ENCODE assay signal across 9 mouse cellular contexts in the genomic region with DNA sequence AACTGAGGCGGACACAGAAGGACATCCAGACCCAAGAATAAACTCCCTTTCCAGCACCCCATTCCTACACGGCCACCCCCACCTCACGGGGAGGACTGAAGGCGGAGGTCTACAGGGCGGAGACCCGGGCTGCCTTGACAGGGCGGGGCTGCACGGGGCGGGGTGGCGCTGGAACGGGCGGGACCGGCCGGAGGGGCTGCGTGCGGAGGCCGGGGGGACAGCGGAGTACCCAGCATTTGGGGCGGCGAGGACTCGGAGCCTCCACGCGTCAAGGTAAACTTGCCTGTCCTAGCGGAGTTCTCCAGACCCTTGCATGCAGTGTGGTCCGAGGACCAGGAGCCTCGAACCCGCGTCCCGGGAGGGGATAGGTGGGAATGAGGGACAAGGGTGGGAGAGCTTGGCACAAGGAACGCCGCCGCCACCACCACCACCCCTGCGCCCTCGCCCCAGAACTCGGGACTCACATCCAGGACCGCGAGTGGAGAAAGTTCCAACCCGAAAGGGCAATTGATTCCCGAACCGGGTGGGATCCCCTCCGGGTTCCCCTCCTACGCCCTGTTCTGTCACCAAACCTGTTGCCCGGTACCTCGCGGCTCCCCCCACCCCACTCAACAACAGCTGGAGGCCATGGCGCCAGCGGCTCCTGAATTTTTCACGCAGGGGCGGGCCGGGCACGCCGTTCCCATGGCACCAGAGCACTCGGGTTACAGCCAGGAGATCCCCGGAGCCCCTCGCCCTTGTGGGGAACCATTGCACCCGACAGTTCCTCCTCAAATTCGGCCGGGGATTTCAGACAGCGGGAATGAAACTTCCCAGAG. TPM values are rescaled to one million over a fixed set of nuclear protein-coding genes. Genes with fewer than 3 reads are reported as not detected.
A peak's percentile ranks its signal among the peaks of the same experiment; 100 is the strongest.
DNase-seq lines count a peak whose midpoint lies in the region; ATAC-seq and TF ChIP-seq lines count a peak whose summit lies in the region.
"Had no signal": no experiment of that assay in that cellular context is flagged by ENCODE, and none has a peak within 500 bp of the region (broad histone marks: within the 10 kb centered on the region; RNA-seq: fewer than 3 reads in every experiment).

A gene (plus strand): TSS at position 178 of the 818 bp plus-strand sequence.

- H3K27me3 ChIP-seq in forebrain, embryonic 16.5 days (replicated peaks; ENCODE audit: control insufficient read depth, insufficient read depth, low read length) = peaks cover 34% of the 10 kb centered on the region
- H3K27me3 ChIP-seq in hindbrain, embryonic 15.5 days = peaks cover 28% of the 10 kb centered on the region
- H3K27me3 ChIP-seq in lung, embryonic 15.5 days = peaks cover 51% of the 10 kb centered on the region
- peaks cover 20% of the 10 kb centered on the region for H3K27me3 ChIP-seq in small intestine, adult 2 months (ENCODE audit: control insufficient read depth, insufficient read depth, low read length)

- no peak for TF ChIP-seq CTCF in small intestine, adult 2 months (IDR thresholded peaks at IDR 0.05; ENCODE audit: extremely low read depth, insufficient read length, insufficient replicate concordance, low read depth, low read length)

- ATAC-seq in forebrain, embryonic 16.5 days = no peak
- no peak for ATAC-seq in hindbrain, embryonic 15.5 days (ENCODE audit: low FRiP score, low read depth)
- ATAC-seq in lung, embryonic 15.5 days (ENCODE audit: borderline replicate concordance, extremely low read depth, low FRiP score, low TSS enrichment) = peak; percentile 60; the same call in 1 of the 2 replicates
- ATAC-seq in activated CD4-positive, CD25-positive, alpha-beta regulatory T cell, adult 4 months = no peak

- no peaks in the 10 kb centered on the region for H3K36me3 ChIP-seq in forebrain, embryonic 16.5 days (ENCODE audit: control insufficient read depth, insufficient read depth)
- H3K36me3 ChIP-seq in hindbrain, embryonic 15.5 days = no peaks in the 10 kb centered on the region
- H3K36me3 ChIP-seq in lung, embryonic 15.5 days = no peaks in the 10 kb centered on the region
- H3K36me3 ChIP-seq in small intestine, adult 2 months (ENCODE audit: control insufficient read depth, insufficient read depth, low read length) = no peaks in the 10 kb centered on the region
- H3K36me3 ChIP-seq: G1E had no signal

- H3K9ac ChIP-seq in forebrain, embryonic 16.5 days (replicated peaks; ENCODE audit: low read depth, low read length) = peak within 1 kb of the TSS; percentile 5; the same call in 1 of the 2 replicates
- 0 out of 2 replicates have a peak within 1 kb of the TSS, but pooled peaks have one; percentile 13 for H3K9ac ChIP-seq in hindbrain, embryonic 15.5 days
- H3K9ac ChIP-seq in lung, embryonic 15.5 days = peak within 1 kb of the TSS; percentile 51

- H3K27ac ChIP-seq in forebrain, embryonic 16.5 days (ENCODE audit: low read length) = no peak within 1 kb of the TSS
- no peak within 1 kb of the TSS for H3K27ac ChIP-seq in hindbrain, embryonic 15.5 days (replicated peaks)
- no peak within 1 kb of the TSS for H3K27ac ChIP-seq in lung, embryonic 15.5 days
- peak within 1 kb of the TSS; percentile 74 for H3K27ac ChIP-seq in small intestine, adult 2 months (ENCODE audit: insufficient read depth, low read depth, low read length)

- no peaks in the 10 kb centered on the region for H3K9me3 ChIP-seq in forebrain, embryonic 16.5 days (ENCODE audit: control insufficient read depth, low read length)
- H3K9me3 ChIP-seq in hindbrain, embryonic 15.5 days = no peaks in the 10 kb centered on the region
- H3K9me3 ChIP-seq in lung, embryonic 15.5 days = no peaks in the 10 kb centered on the region
- H3K9me3 ChIP-seq: G1E had no signal

- H3K4me3 ChIP-seq in forebrain, embryonic 16.5 days (replicated peaks; ENCODE audit: low read length) = peak within 1 kb of the TSS; percentile 29
- peak within 1 kb of the TSS; percentile 32 for H3K4me3 ChIP-seq in hindbrain, embryonic 15.5 days
- H3K4me3 ChIP-seq in lung, embryonic 15.5 days = peak within 1 kb of the TSS; percentile 51
- H3K4me3 ChIP-seq in small intestine, adult 2 months (ENCODE audit: low read depth, low read length) = peak within 1 kb of the TSS; percentile 63

- peaks cover 10% of the 10 kb centered on the region for H3K4me1 ChIP-seq in forebrain, embryonic 16.5 days (replicated peaks; ENCODE audit: control insufficient read depth, insufficient read depth, low read length)
- peaks cover 15% of the 10 kb centered on the region for H3K4me1 ChIP-seq in hindbrain, embryonic 15.5 days (replicated peaks)
- peaks cover 16% of the 10 kb centered on the region for H3K4me1 ChIP-seq in lung, embryonic 15.5 days
- no peaks in the 10 kb centered on the region; the same call in 1 of the 2 replicates for H3K4me1 ChIP-seq in small intestine, adult 2 months (ENCODE audit: control insufficient read depth, insufficient read depth, insufficient read length, low read length)

- no peak for TF ChIP-seq POLR2A in small intestine, adult 2 months (IDR thresholded peaks at IDR 0.05; ENCODE audit: low read depth, low read length)

- under 1% methylated on average over 56 of the region's 59 CpGs for WGBS in forebrain, embryonic 16.5 days
- 2% methylated on average over 46 of the region's 59 CpGs for WGBS in hindbrain, embryonic 15.5 days
- 1% methylated on average over 57 of the region's 59 CpGs for WGBS in lung, embryonic 15.5 days
- WGBS in small intestine, adult 2 months = 3% methylated on average over 59 of the region's 59 CpGs

- peak within 1 kb of the TSS; percentile 54 for H3K4me2 ChIP-seq in forebrain, embryonic 16.5 days (ENCODE audit: low read length)
- H3K4me2 ChIP-seq in hindbrain, embryonic 15.5 days = peak within 1 kb of the TSS; percentile 63
- peak within 1 kb of the TSS; percentile 85 for H3K4me2 ChIP-seq in lung, embryonic 15.5 days

- DNase-seq in ovary, postnatal 36 days (ENCODE audit: low spot score) = peak; percentile 37
- no peak for DNase-seq in ovary, postnatal 10 days (ENCODE audit: low spot score)
- no peak for DNase-seq in left cerebral cortex, adult 9 months (ENCODE audit: low spot score in 2 of 2)

RNA-seq across cellular contexts. Expression of the gene that starts here (rescaled TPM):
- 0.32 and 0.67 TPM in 2 replicates for polyA plus RNA-seq in forebrain, embryonic 16.5 days (2015; fragmentation: Nextera tagmentation; extraction: Ambion mirVana)
- 0.52 and 0.72 TPM in 2 replicates for polyA plus RNA-seq in hindbrain, embryonic 15.5 days (2015; fragmentation: Nextera tagmentation; extraction: Ambion mirVana)
- 8.0 and 8.5 TPM in 2 replicates for polyA plus RNA-seq in lung, embryonic 15.5 days (2015; fragmentation: Nextera tagmentation; extraction: Ambion mirVana)
- polyA plus RNA-seq in small intestine, adult 2 months (2012; rRNA removed) = 3.5 and 4.7 TPM in 2 replicates
- polyA plus RNA-seq in activated CD4-positive, CD25-positive, alpha-beta regulatory T cell, adult 4 months (2017; shearing (Covaris generic)) = not detected
- polyA plus RNA-seq: G1E had no signal
